Mouse (Mus musculus) cortical plate, adult 2 months (tissue): Measurements from ENCODE around the gene Cdh8. TPM values are rescaled to one million over a fixed set of nuclear protein-coding genes. Genes with fewer than 3 reads are reported as not detected.

Experiments used
- H3K27ac ChIP-seq: fragments of 200-500 bp; 2 replicates; pipeline ENCODE4 v1.5.1; 2012; ENCODE audit warnings: low read length, control low read depth, inconsistent platforms; ENCODE audit not compliant: insufficient read depth
- H3K4me1 ChIP-seq: fragments of 200-500 bp; 2 replicates; pipeline ENCODE4 v1.6.1; 2011; ENCODE audit warnings: low read length; ENCODE audit not compliant: control insufficient read depth, insufficient read depth
- H3K4me3 ChIP-seq: fragments of 200-500 bp; 2 replicates; pipeline ENCODE4 v1.5.1; 2011; ENCODE audit warnings: mild to moderate bottlenecking, low read length, control low read depth; ENCODE audit not compliant: insufficient read depth
- CTCF ChIP-seq: fragments of 200-500 bp; IDR thresholded peaks from 2 replicates; pipeline ENCODE4 v1.5.1; 2011; ENCODE audit warnings: mild to moderate bottlenecking, control low read depth, low read length; ENCODE audit not compliant: insufficient read depth; ENCODE audit errors: extremely low read depth
- POLR2A ChIP-seq: fragments of 200-500 bp; IDR thresholded peaks from 2 replicates; pipeline ENCODE4 v1.6.1; 2011; ENCODE audit warnings: mild to moderate bottlenecking, low read length, control low read depth; ENCODE audit not compliant: insufficient read depth; ENCODE audit errors: extremely low read depth
- polyA plus RNA-seq: library from polyadenylated mRNA; depleted of rRNA; stranded (reverse); fragments of >200 nt; gene quantifications from 2 replicates; pipeline ENCODE4 v1.2.3, GENCODE M21; 2012

Gene Cdh8
- polyA plus RNA-seq, 1 experiment: 22.9 TPM

DNA sequence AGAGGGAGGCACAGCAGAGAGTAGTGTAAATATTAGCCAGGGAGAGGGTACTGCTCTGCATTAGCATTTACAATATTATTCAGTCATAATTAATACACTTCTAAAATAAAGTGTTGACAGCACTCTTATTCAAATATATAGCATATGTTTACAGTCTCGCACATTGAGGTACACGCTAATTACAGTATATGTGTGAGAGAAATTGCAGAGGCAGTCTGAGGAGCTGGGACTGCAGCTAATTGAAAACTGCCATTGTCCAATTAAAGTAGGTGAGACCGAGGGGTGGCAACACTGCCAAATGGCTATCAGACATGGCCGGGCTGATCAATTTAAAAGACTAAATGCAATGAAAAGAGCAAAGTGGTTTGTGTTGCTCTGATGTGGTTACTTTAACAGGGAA lies 112.1 kb downstream of the Cdh8 start:
- Histone ChIP-seq H3K27ac (no peak overlapping the region), H3K4me3 (no peak overlapping the region), H3K4me1 (no peaks in the 10 kb centered on the region)
- no peak for TF ChIP-seq CTCF
- TF ChIP-seq POLR2A: no peak

GRCm38 (mm10) chr8:99290201-99290600 lies 126.1 kb downstream of the Cdh8 start:
- Histone ChIP-seq H3K4me3 (no peak overlapping the region), H3K4me1 (no peaks in the 10 kb centered on the region), H3K27ac (no peak overlapping the region)
- no peak for TF ChIP-seq CTCF
- TF ChIP-seq POLR2A: no peak

DNA sequence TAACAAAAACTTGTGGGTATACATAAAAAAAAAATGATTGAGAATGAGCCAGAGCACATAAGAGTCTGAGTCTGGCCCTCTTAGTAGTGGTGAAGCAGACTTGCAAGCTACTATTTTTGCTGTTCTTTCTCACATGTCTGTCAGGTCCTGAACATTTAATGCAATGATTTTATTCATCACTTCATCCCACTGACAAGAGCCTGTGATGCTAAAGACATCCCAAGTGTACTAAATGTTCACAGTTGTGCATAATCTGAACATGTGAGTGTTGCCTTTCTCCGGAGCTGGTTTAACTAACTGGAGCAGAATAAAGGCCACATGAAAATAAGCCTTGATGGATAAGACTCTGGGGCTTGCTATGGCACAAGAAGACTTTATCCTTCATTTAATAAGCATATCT lies 131.2 kb downstream of the Cdh8 start:
- Histone ChIP-seq H3K4me1 (no peaks in the 10 kb centered on the region), H3K4me3 (no peak overlapping the region), H3K27ac (no peak overlapping the region)
- TF ChIP-seq POLR2A: no peak
- no peak for TF ChIP-seq CTCF

DNA sequence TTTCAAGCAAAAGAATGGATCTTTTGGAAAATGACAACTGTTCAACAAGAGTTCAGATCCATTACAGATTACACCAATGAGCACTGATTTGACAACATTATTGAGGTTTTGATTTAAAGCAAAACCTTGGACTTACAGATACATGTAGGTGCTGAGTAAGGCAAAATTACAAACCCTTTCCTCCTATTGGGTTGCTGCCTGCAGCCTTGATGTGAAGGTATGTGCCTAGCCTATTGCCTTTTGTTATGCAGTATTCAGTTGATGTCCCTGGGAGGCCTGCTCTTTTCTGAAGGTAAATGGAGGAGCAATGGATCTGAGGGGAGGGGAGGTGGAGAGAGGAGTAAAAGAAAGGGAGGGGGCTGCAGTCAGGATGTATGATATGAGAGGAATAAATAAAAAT lies 135.9 kb downstream of the Cdh8 start:
- Histone ChIP-seq H3K4me1 (no peaks in the 10 kb centered on the region), H3K27ac (no peak overlapping the region), H3K4me3 (no peak overlapping the region)
- TF ChIP-seq POLR2A (no peak), CTCF (no peak)

DNA sequence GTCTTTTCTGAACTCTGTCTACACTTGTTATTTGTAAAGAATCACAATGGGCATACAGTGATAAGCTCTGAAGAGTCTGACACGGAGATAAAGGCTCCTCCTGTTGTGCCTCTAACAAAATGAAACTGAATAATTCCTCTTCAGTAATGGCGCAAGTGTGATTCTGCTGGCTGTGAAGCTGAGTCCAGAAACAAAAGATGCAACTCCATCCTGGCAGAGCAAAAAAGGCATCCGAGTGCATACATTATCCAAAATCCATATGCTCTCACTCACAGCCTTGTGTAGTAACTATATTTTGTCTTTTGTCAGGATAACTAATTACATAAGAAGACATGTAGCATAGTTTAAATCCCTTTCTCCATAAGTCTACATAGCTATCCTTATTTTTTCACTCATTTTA lies 149.1 kb downstream of the Cdh8 start:
- H3K4me1 ChIP-seq: no peaks in the 10 kb centered on the region
- H3K4me3 ChIP-seq: no peak overlapping the region
- no peak for TF ChIP-seq CTCF
- no peak for TF ChIP-seq POLR2A
- H3K27ac ChIP-seq: no peak overlapping the region

- TF ChIP-seq CTCF: no peak
- no peak for TF ChIP-seq POLR2A
- Histone ChIP-seq H3K27ac (no peak overlapping the region), H3K4me3 (no peak overlapping the region), H3K4me1 (peaks cover 2% of the 10 kb centered on the region; the same call in 1 of the 2 replicates)
These were observed 181.9 kb downstream of the Cdh8 start for GRCm38 (mm10) chr8:99234372-99234771.

DNA sequence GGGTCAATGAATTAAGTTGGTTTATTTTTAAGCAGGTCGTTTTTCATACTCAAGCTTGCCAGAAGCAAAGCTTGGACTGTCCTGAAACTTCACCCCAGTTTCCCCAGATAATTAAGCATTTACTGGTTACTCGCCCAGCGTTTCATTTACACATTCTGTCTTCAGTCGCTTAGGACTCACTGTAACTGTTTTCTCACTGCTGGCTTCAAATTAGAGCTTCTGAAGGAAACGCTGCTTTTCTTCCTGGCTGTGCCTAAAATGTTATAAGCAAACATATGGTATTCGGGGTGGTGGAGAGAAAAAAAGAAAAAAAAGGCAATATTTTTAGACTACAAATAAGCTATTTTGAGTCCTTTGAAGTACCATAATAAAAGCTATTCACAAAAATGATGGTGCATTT lies 192.6 kb downstream of the Cdh8 start:
- Histone ChIP-seq H3K4me1 (no peaks in the 10 kb centered on the region; the same call in 1 of the 2 replicates), H3K27ac (no peak overlapping the region), H3K4me3 (no peak overlapping the region)
- no peak for TF ChIP-seq CTCF
- no peak for TF ChIP-seq POLR2A

GRCm38 (mm10) chr8:99205194-99205593 lies 211.1 kb downstream of the Cdh8 start:
- Histone ChIP-seq H3K4me3 (no peak overlapping the region), H3K27ac (no peak overlapping the region), H3K4me1 (no peaks in the 10 kb centered on the region)
- TF ChIP-seq CTCF (no peak), POLR2A (no peak)

DNA sequence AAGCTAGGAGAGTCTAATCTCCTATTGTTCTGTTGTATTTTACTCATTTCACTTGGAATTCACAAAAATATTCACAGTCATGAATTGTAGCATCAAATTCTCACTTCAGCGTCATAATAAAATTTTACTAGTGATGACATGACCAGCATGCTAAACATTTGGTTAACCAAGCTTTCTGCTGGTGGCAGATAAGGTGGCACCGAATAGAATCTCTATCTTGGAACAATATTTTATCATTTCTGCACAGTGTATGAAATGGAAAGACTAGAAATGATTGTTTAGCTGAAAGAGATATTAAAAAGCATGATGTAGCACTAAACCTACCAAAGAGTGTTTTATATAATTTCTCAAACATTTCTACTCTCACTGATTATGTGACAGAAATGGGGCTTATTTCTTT lies 225.6 kb downstream of the Cdh8 start:
- H3K27ac ChIP-seq: no peak overlapping the region
- no peak overlapping the region for H3K4me3 ChIP-seq
- TF ChIP-seq POLR2A (no peak), CTCF (no peak)
- H3K4me1 ChIP-seq: no peaks in the 10 kb centered on the region

- H3K4me1 ChIP-seq: no peaks in the 10 kb centered on the region
These were observed 229.4 kb downstream of the Cdh8 start for GRCm38 (mm10) chr8:99186879-99187278.

DNA sequence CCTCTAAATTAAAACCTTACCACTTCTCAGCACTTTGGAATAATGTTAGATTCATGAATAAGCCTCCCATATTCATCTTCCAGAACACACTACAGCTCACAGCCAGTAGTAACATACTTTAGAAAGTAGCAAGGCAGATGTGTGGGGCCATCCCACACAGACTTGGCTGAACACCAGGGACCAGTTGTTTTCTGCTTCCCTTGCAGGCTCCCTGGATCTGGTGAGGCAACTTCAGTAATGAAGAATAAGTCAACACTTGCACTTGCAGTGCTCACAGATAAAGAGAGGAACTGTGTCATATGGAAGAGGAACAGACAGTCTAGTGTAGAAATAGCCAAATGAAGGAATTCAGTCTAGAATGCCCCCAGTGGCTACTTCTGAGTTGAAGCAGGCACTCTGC lies 232.1 kb downstream of the Cdh8 start:
- H3K27ac ChIP-seq: no peak overlapping the region
- TF ChIP-seq POLR2A (no peak), CTCF (no peak)
- H3K4me3 ChIP-seq: no peak overlapping the region
- no peaks in the 10 kb centered on the region for H3K4me1 ChIP-seq

More at GRCm38 (mm10) chr8:99186879-99187278, 229.4 kb downstream of the Cdh8 start:
- Histone ChIP-seq H3K27ac (no peak overlapping the region), H3K4me3 (no peak overlapping the region)
- TF ChIP-seq CTCF (no peak), POLR2A (no peak)

DNA sequence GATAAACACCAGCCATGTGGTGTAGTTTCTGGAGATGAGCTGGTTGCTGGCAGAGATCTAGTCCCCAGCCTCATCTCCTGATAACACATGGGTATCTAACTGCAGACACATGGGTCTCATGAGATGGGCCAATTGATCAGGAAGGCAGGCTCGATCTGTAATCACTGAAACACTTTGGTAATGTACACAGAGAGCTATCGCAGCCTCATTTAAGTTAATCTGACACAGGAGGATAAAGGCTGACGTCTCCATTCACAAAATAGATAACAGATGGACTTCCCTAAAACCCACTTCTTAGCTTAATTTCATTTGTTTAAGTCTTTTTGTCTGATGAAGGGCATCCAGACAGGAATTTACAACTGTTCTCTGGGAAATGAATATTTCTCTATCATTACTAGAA lies 249.3 kb downstream of the Cdh8 start:
- Histone ChIP-seq H3K27ac (no peak overlapping the region), H3K4me1 (no peaks in the 10 kb centered on the region), H3K4me3 (no peak overlapping the region)
- TF ChIP-seq POLR2A: no peak
- TF ChIP-seq CTCF: no peak
